Mouse (Mus musculus): ENCODE data around the gene Spop.

The Spop gene

GRCm38 (mm10) chr11:95413641-95414535 is at the start of gene Spop:
TSS of gene Spop (plus strand) at chr11:95414080.
- peak; percentile 96 for DNase-seq (ENCODE audit: low read depth, low spot score)

- no peak for DNase-seq (ENCODE audit: low read depth, low spot score)
These were observed 49.5 kb upstream of the Spop start for GRCm38 (mm10) chr11:95364388-95364787.

- no peak for DNase-seq (ENCODE audit: low read depth, low spot score)
These were observed 48.3 kb upstream of the Spop start for GRCm38 (mm10) chr11:95365596-95365995.

GRCm38 (mm10) chr11:95366280-95366897 is 47.5 kb upstream of the Spop start:
- DNase-seq (ENCODE audit: low read depth, low spot score): peak; percentile 68

- no peak for DNase-seq (ENCODE audit: low read depth, low spot score)
These were observed 46.7 kb upstream of the Spop start for GRCm38 (mm10) chr11:95367011-95367735.

- no peak for DNase-seq (ENCODE audit: low read depth, low spot score)
These were observed 45.6 kb upstream of the Spop start for GRCm38 (mm10) chr11:95368231-95368823.

- DNase-seq (ENCODE audit: low read depth, low spot score): no peak
These were observed 45.0 kb upstream of the Spop start for GRCm38 (mm10) chr11:95368871-95369270.

GRCm38 (mm10) chr11:95369964-95370890 is 43.7 kb upstream of the Spop start:
- no peak for DNase-seq (ENCODE audit: low read depth, low spot score)

GRCm38 (mm10) chr11:95371182-95371581 is 42.7 kb upstream of the Spop start:
- no peak for DNase-seq (ENCODE audit: low read depth, low spot score)

GRCm38 (mm10) chr11:95378926-95379325 is 35.0 kb upstream of the Spop start:
- DNase-seq (ENCODE audit: low read depth, low spot score): no peak

GRCm38 (mm10) chr11:95379552-95379951 is 34.3 kb upstream of the Spop start:
- no peak for DNase-seq (ENCODE audit: low read depth, low spot score)

GRCm38 (mm10) chr11:95380711-95381110 is 33.2 kb upstream of the Spop start:
- no peak for DNase-seq (ENCODE audit: low read depth, low spot score)

GRCm38 (mm10) chr11:95381146-95381545 is 32.7 kb upstream of the Spop start:
- no peak for DNase-seq (ENCODE audit: low read depth, low spot score)

GRCm38 (mm10) chr11:95383331-95383986 is 30.4 kb upstream of the Spop start:
- DNase-seq (ENCODE audit: low read depth, low spot score): no peak

GRCm38 (mm10) chr11:95384004-95384318 is 29.9 kb upstream of the Spop start:
- no peak for DNase-seq (ENCODE audit: low read depth, low spot score)

- DNase-seq (ENCODE audit: low read depth, low spot score): peak; percentile 98
These were observed 29.4 kb upstream of the Spop start, which contains the start of gene Slc35b1 for GRCm38 (mm10) chr11:95384319-95384972. TSS of gene Slc35b1 (plus strand) at chr11:95384692.

GRCm38 (mm10) chr11:95384973-95385320 is 28.9 kb upstream of the Spop start:
- no peak for DNase-seq (ENCODE audit: low read depth, low spot score)

GRCm38 (mm10) chr11:95387354-95387753 is 26.5 kb upstream of the Spop start:
- DNase-seq (ENCODE audit: low read depth, low spot score): no peak

- peak; percentile 47 for DNase-seq (ENCODE audit: low read depth, low spot score)
These were observed 24.9 kb upstream of the Spop start for GRCm38 (mm10) chr11:95389006-95389405.

GRCm38 (mm10) chr11:95390420-95390819 is 23.5 kb upstream of the Spop start:
- DNase-seq (ENCODE audit: low read depth, low spot score): no peak

All from ZHBTc4 (cell line).